Mouse (Mus musculus) kidney, postnatal 36 days (tissue): Measurements from ENCODE around the gene Shld2.

Experiments
- DNase-seq, 2 experiments: peaks; one replicate each; pipeline ENCODE4 v3.0.0; 2021 to 2022; ENCODE audit warnings: mixed read lengths in 2 of 2

The Shld2 gene

GRCm38 (mm10) chr14:34310234-34310965, at the start of gene Shld2, which contains the start of gene Glud1:
TSS of gene Shld2 (minus strand) at chr14:34310493.
TSS of gene Glud1 (plus strand) at chr14:34310727.
- DNase-seq = peak; percentile 97 to 98

- DNase-seq = no peak
Observed at GRCm38 (mm10) chr14:34359676-34360244, 49.5 kb upstream of the Shld2 start.

DNA sequence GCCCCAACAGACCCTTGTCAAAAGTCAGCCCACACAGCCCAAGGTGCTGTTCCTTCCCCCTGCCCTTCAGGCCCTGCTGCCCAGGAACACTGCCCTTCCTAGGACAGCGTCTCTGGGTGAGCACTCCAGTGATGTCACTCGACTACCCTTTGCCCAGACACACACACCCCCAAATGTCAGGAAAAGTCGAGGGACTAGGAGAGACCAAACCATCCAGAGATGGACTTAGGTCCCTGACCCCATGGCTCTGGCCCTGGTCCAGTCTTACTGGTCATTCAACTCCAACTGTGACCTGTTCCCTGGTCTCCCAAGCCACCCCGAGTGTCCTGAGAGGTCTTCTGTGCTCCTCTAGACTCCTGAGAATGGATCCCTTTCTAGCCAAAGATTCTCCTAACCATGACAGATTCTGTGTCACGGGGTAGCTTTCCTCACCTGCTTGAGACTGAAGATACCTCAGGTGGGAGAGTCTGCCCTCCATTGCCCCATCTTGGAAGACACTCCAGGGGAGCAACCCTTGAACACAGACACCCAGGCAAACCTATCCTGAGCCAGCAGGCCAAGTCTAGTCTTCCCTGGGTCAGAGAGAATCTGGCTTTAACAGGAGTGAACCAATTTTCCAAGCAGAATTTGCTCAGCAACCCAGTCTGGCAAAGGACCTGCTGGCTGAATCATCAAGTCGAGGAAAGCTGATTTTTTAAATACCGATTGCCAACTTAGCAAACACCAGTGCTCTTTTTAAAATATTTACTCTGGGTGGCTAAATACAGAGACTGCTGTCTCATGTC, 47.6 kb upstream of the Shld2 start:
- DNase-seq = peak; percentile 91 to 94

GRCm38 (mm10) chr14:34355301-34355700, 45.0 kb upstream of the Shld2 start, which contains the start of gene Fam25c:
TSS of gene Fam25c (minus strand) at chr14:34355433.
- no peak for DNase-seq

- DNase-seq = peak; percentile 63 to 82
Observed at GRCm38 (mm10) chr14:34354456-34354855, 44.2 kb upstream of the Shld2 start.

DNA sequence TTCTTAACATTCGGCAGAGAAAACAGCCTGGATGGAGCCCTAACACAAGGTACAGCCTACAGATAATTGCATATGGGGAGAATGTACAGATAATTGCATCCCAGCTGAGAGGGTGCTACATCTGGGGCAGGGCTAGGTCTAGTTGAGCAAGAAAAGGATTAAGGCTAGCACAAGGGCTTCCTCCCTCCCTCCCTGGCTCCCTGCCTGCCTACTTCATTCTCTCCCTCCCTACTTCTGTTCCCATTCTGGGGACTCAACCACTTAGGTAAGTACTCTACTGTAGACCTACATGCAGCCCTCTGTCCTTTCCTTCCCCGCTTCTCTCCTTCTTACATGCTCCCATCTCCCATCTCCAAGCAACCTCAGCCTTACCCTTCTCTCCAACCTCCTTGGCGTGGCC, 43.0 kb upstream of the Shld2 start:
- DNase-seq = no peak

DNA sequence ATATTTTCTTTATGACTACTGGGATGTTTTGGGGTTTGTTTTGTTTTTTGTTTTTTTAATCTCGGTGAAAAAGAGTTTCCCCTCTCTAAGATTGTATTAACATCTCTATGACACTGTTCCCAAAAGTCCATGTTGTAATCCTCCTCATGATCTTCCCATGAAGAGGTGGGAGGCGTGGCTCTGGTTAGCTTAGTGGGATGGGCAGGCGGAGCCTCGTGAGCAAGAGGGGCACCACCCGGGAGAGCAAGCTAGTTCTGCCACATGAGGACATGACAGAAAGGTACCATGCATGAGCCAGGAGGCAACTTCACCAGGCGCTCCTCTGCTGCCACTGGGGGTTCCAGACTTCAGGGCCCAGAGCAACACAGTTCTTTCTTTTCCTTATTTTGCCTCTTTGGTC, 42.2 kb upstream of the Shld2 start:
- DNase-seq = no peak

GRCm38 (mm10) chr14:34351660-34352059, 41.4 kb upstream of the Shld2 start:
- no peak for DNase-seq

- DNase-seq = peak; percentile 43 to 51
Observed at GRCm38 (mm10) chr14:34349007-34349406, 38.7 kb upstream of the Shld2 start.

DNA sequence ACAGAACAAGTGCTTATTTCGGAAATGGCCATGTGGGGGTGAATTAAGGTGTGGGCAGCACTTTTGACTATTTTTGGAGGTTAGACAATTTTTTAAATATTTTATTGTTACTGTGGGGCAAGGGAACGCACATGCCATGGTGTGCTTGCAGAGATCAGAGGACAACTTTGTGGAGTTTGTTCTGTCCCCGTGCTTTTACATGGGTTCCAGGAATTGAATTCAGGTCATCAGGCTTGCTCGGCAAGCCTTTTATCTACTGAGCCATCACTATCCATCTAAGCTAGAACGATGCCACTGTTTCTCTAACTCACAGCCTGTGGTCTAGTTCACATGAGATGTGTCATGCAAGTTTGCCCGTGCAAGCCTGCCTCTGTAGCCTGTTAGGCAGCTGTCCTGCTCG, 38.0 kb upstream of the Shld2 start:
- DNase-seq = no peak

DNA sequence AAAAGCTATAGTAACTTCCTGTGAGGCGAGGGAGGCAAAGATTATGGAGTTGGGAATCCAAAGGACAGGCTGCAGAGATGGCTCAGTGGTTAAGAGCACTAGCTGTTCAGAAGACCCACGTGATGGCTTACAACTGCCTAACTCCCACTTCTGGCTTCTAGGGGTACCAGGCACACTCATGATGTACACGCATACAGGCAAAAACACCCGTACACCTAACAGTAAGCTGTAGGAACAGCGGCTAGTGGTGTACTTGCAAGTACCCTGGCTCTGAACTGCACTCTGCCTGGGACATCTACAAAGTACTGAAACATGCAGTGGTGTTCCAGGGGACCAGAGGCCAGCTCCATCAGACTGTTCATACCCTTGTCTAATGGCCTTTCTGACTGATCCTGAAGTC, 36.8 kb upstream of the Shld2 start:
- no peak for DNase-seq

DNA sequence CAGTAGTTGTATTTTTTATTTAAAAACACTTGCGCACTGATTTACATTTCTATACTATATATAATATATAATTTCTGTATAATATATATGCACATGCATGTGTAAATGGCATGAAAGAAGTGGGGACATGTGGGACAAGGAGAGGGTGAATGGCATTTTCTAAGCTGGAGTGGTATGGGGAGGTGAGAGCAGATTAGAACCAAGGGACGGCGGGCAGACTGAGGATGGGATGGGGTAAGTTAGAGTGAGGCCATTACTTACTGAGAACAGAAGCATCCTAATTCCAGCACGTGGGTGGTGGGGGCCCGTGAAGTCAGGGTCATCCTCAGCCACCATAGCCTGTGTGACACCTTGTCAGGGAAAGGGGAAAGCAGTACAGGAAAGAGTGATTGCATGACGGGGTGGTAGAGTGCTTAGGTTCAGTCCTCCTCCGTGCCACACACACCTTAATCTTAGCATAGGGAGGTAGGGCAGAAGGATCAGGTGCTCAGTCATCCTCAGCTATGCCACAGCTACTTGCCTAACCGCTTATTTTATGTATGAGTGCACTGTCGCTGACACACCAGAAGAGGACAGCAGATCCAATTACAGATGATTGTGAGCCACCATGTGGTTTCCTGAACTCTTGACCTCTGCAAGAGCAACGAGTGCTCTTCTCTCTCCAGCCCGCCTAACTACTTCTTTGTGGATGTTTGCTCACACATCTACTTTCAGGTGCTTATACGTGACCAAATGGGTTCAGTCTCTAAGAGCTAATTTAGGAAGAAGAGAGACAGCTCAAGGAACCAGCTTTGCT, 35.7 kb upstream of the Shld2 start:
- no peak for DNase-seq

GRCm38 (mm10) chr14:34344361-34344760, 34.1 kb upstream of the Shld2 start:
- no peak for DNase-seq

- DNase-seq = no peak
Observed at GRCm38 (mm10) chr14:34343078-34343477, 32.8 kb upstream of the Shld2 start.

GRCm38 (mm10) chr14:34341993-34342392, 31.7 kb upstream of the Shld2 start:
- no peak for DNase-seq

DNA sequence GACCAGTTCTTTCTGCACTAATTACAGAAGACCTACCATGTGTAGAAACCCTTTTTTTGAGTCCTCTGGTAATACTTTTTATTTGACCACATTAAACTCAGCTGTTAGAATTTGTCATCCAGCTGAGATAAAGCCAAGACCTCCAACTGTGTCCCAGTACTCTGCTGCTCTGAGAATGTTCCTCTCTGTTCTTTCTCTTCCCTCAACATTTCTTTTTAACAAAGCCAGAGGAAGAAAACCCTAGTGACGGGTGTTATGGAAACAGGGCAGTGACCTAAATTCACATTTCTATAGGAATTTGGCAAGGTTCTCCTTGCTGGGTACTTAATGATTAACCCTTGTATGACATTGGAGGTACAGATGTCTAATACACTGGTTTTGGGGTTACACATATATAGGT, 29.2 kb upstream of the Shld2 start:
- no peak for DNase-seq

GRCm38 (mm10) chr14:34332476-34332875, 22.2 kb upstream of the Shld2 start:
- no peak for DNase-seq

DNA sequence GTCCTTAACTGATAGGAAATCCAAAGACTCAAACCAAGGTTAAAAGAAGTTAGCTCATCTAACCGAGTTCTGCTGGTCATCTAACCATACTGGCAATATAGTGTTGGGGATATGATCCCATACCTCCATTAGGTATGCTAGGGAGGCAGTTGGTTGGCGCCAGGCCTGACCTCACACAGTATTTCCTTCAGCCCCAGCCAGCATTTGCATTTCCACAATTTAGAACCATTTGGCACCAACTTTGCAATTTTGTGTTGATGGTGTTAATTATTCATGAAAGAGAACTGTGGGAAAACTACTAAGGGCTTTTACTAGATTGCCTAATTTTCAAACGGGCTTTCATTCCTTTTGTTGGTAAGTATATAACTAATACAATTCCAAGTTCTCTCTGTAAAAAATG, 21.6 kb upstream of the Shld2 start:
- DNase-seq = peak in 1 of 2 experiments; percentile 52

- no peak for DNase-seq
Observed at GRCm38 (mm10) chr14:34330657-34331158, 20.4 kb upstream of the Shld2 start.

DNA sequence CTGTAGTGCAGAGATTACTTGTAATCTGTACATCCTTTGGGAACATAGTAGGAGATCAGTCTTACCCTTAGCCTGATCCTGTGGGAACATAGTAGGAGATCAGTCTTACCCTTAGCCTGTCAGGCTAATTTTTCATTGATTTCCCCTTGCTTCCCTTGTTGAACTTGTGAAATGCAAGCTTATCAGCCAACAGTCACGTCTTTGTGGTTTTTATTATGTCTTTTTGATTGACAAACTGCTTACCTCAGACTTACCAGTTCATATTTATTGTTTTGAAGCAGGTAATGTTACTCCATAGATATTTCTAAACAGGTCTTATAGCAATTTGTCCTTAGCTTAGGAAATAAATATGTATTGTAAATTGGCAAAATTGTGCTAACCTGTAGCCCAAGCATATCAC, 17.3 kb upstream of the Shld2 start:
- DNase-seq = no peak

DNA sequence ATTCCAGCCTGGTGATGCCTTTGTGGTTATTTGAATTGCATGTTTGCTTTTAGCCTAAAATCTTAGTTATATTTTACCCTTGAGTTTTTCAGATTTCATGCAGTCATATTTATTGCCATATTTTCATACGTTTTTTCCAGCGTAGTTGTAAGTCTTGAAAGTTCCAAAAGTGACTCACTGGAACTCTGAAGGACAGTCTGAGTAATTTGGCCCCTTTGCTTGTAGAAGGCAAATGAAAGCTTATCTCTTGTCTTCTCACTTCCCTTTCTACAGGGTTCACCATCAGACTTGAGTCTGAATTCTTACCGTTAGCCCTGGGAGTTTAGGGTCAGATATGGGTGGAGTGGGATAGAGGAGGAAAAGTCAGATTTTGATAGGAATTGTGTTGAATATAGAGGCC, 16.3 kb upstream of the Shld2 start:
- no peak for DNase-seq

- DNase-seq = no peak
Observed at GRCm38 (mm10) chr14:34323576-34324085, 13.3 kb upstream of the Shld2 start.
